Mouse (Mus musculus): ENCODE data around the gene Tpd52l2. TPM values are rescaled to one million over a fixed set of nuclear protein-coding genes. Genes with fewer than 3 reads are reported as not detected.

Tpd52l2 gene
- polyA plus RNA-seq, 1 experiment from 2014 or later: 140 TPM

Other genes with a start within 250 kb of the Tpd52l2 start
- 11.3 and 13.2 TPM in 2 replicates for gene Gmeb2, start 209.1 kb upstream of the Tpd52l2 start, polyA plus RNA-seq (2015; fragmentation: Nextera tagmentation; extraction: Ambion mirVana)
- gene Stmn3, start 182.6 kb upstream of the Tpd52l2 start, polyA plus RNA-seq (2015; fragmentation: Nextera tagmentation; extraction: Ambion mirVana): 44.0 and 44.1 TPM in 2 replicates
- gene Rtel1, start 177.4 kb upstream of the Tpd52l2 start, polyA plus RNA-seq (2015; fragmentation: Nextera tagmentation; extraction: Ambion mirVana): 30.3 and 32.8 TPM in 2 replicates
- gene Zgpat, start 132.2 kb upstream of the Tpd52l2 start, polyA plus RNA-seq (2015; fragmentation: Nextera tagmentation; extraction: Ambion mirVana): 35.7 and 36.7 TPM in 2 replicates
- 55.4 and 58.3 TPM in 2 replicates for gene Arfrp1, start 131.7 kb upstream of the Tpd52l2 start, polyA plus RNA-seq (2015; fragmentation: Nextera tagmentation; extraction: Ambion mirVana)
- gene Lime1, start 117.1 kb upstream of the Tpd52l2 start, polyA plus RNA-seq (2015; fragmentation: Nextera tagmentation; extraction: Ambion mirVana): 17.1 and 19.4 TPM in 2 replicates
- gene Zbtb46, start 37.7 kb upstream of the Tpd52l2 start, polyA plus RNA-seq (2015; fragmentation: Nextera tagmentation; extraction: Ambion mirVana): 7.2 and 7.4 TPM in 2 replicates
- 0.18 and 0.30 TPM in 2 replicates for gene Abhd16b, start 3.9 kb upstream of the Tpd52l2 start, polyA plus RNA-seq (2015; fragmentation: Nextera tagmentation; extraction: Ambion mirVana)
- 74.5 and 76.4 TPM in 2 replicates for gene Dnajc5, start 23.3 kb downstream of the Tpd52l2 start, polyA plus RNA-seq (2015; fragmentation: Nextera tagmentation; extraction: Ambion mirVana)
- gene Uckl1, start 87.8 kb downstream of the Tpd52l2 start, polyA plus RNA-seq (2015; fragmentation: Nextera tagmentation; extraction: Ambion mirVana): 57.4 and 64.7 TPM in 2 replicates
- 50.5 and 51.9 TPM in 2 replicates for gene Prpf6, start 94.7 kb downstream of the Tpd52l2 start, polyA plus RNA-seq (2015; fragmentation: Nextera tagmentation; extraction: Ambion mirVana)
- 32.0 and 34.2 TPM in 2 replicates for gene Zfp512b, start 95.7 kb downstream of the Tpd52l2 start, polyA plus RNA-seq (2015; fragmentation: Nextera tagmentation; extraction: Ambion mirVana)
- 22.3 and 22.7 TPM in 2 replicates for gene Samd10, start 102.1 kb downstream of the Tpd52l2 start, polyA plus RNA-seq (2015; fragmentation: Nextera tagmentation; extraction: Ambion mirVana)
- gene Gm29797, start 159.9 kb downstream of the Tpd52l2 start, polyA plus RNA-seq (2015; fragmentation: Nextera tagmentation; extraction: Ambion mirVana): 1.3 and 3.1 TPM in 2 replicates
- gene Sox18, start 174.5 kb downstream of the Tpd52l2 start, polyA plus RNA-seq (2015; fragmentation: Nextera tagmentation; extraction: Ambion mirVana): 28.0 and 29.0 TPM in 2 replicates
- gene Tcea2, start 183.2 kb downstream of the Tpd52l2 start, polyA plus RNA-seq (2015; fragmentation: Nextera tagmentation; extraction: Ambion mirVana): 14.9 and 15.7 TPM in 2 replicates
- 37.4 and 39.4 TPM in 2 replicates for gene Rgs19, start 196.8 kb downstream of the Tpd52l2 start, polyA plus RNA-seq (2015; fragmentation: Nextera tagmentation; extraction: Ambion mirVana)
- not detected in 2 replicates for gene Lkaaear1, start 201.3 kb downstream of the Tpd52l2 start, polyA plus RNA-seq (2015; fragmentation: Nextera tagmentation; extraction: Ambion mirVana)
- 1.6 and 1.7 TPM in 2 replicates for gene Oprl1, start 217.9 kb downstream of the Tpd52l2 start, polyA plus RNA-seq (2015; fragmentation: Nextera tagmentation; extraction: Ambion mirVana)

All from intestine, embryonic 15.5 days (tissue).